Mouse (Mus musculus): ENCODE measurements around the gene Hsph1. TPM values are rescaled to one million over a fixed set of nuclear protein-coding genes. Genes with fewer than 3 reads are reported as not detected.

Gene Hsph1
- polyA plus RNA-seq, 1 experiment from 2014 or later = 7.3 TPM

DNA sequence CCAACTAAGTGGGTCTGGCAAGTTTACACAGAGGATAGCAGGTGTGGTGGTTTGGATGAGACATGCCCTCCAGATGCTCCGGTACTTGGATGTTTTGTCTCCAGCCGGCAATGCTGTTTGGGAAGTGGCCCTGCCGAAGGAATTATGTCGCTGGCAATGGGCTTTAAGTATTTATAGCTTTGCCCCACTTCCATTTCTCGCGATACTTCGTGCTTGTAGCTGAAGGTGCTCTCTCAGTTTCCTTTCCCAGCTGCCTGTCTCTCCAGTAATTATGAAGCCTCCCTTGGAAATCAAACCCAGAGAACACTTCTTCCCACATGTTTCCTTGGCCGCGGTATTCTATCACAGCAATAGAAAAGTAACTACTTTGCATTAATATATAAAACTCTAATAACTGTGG is 19.5 kb upstream of the Hsph1 start:
- no peak for DNase-seq (ENCODE audit: low spot score)
- no peaks in the 10 kb centered on the region for H3K4me1 ChIP-seq (ENCODE audit: insufficient read depth, low read depth, low read length)
- no peak overlapping the region for H3K4me3 ChIP-seq (ENCODE audit: low read depth, low read length)
- H3K4me2 ChIP-seq (replicated peaks; ENCODE audit: low read depth, low read length) = no peak overlapping the region
- no peaks in the 10 kb centered on the region for H3K36me3 ChIP-seq (ENCODE audit: insufficient read depth, low read length)
- WGBS = 87% methylated on average over 9 of the region's 9 CpGs
- TF ChIP-seq CTCF (IDR thresholded peaks at IDR 0.05) (no peak), EP300 (IDR thresholded peaks at IDR 0.05) (no peak)
- H3K9ac ChIP-seq (replicated peaks; ENCODE audit: low read depth) = no peak overlapping the region
- H3K9me3 ChIP-seq (ENCODE audit: low read length) = no peaks in the 10 kb centered on the region
- H3K27ac ChIP-seq (ENCODE audit: low read length) = no peak overlapping the region
- ATAC-seq = no peak
- H3K27me3 ChIP-seq (replicated peaks; ENCODE audit: insufficient read depth, low read length) = no peaks in the 10 kb centered on the region

DNA sequence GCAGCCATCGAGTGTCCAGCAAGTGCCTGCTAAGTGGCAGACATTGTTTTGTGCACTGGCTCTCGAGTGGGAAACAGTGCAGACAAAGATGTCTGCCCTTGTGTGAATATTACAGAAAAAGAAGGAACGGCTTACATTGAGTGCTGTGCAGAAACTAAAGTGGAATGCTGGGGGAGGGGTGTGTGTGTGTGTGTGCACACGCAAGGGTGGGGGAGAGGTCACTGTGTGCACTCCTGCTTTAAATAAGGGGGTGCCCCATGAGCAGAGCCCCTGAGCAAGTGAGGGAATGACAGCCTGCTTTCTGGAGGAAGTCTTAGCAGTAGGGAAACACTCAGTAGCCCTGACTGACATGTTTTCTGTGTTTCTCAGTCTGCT is 14.0 kb upstream of the Hsph1 start:
- H3K27me3 ChIP-seq (replicated peaks; ENCODE audit: insufficient read depth, low read length) = no peaks in the 10 kb centered on the region
- DNase-seq (ENCODE audit: low spot score) (no peak), ATAC-seq (no peak)
- no peak overlapping the region for H3K4me3 ChIP-seq (ENCODE audit: low read depth, low read length)
- 27% methylated on average over 4 of the region's 4 CpGs for WGBS
- H3K9ac ChIP-seq (replicated peaks; ENCODE audit: low read depth) = no peak overlapping the region
- H3K36me3 ChIP-seq (ENCODE audit: insufficient read depth, low read length) = no peaks in the 10 kb centered on the region
- H3K4me1 ChIP-seq (ENCODE audit: insufficient read depth, low read depth, low read length) = no peaks in the 10 kb centered on the region
- no peak overlapping the region for H3K4me2 ChIP-seq (replicated peaks; ENCODE audit: low read depth, low read length)
- TF ChIP-seq CTCF (IDR thresholded peaks at IDR 0.05) = no peak
- no peak for TF ChIP-seq EP300 (IDR thresholded peaks at IDR 0.05)
- no peaks in the 10 kb centered on the region for H3K9me3 ChIP-seq (ENCODE audit: low read length)
- H3K27ac ChIP-seq (ENCODE audit: low read length) = no peak overlapping the region

GRCm38 (mm10) chr5:149649499-149650178 is 13.5 kb upstream of the Hsph1 start:
- 62% methylated on average over 14 of the region's 14 CpGs for WGBS
- Histone ChIP-seq H3K4me3 (ENCODE audit: low read depth, low read length) (no peak overlapping the region), H3K27me3 (replicated peaks; ENCODE audit: insufficient read depth, low read length) (no peaks in the 10 kb centered on the region), H3K9ac (replicated peaks; ENCODE audit: low read depth) (no peak overlapping the region), H3K4me1 (ENCODE audit: insufficient read depth, low read depth, low read length) (no peaks in the 10 kb centered on the region), H3K27ac (ENCODE audit: low read length) (no peak overlapping the region), H3K36me3 (ENCODE audit: insufficient read depth, low read length) (no peaks in the 10 kb centered on the region), H3K9me3 (ENCODE audit: low read length) (no peaks in the 10 kb centered on the region), H3K4me2 (replicated peaks; ENCODE audit: low read depth, low read length) (no peak overlapping the region)
- TF ChIP-seq CTCF (IDR thresholded peaks at IDR 0.05) (no peak), EP300 (IDR thresholded peaks at IDR 0.05) (no peak)
- no peak for ATAC-seq
- DNase-seq (ENCODE audit: low spot score) = no peak

GRCm38 (mm10) chr5:149648895-149649406 is 12.8 kb upstream of the Hsph1 start:
- WGBS = 53% methylated on average over 6 of the region's 6 CpGs

DNA sequence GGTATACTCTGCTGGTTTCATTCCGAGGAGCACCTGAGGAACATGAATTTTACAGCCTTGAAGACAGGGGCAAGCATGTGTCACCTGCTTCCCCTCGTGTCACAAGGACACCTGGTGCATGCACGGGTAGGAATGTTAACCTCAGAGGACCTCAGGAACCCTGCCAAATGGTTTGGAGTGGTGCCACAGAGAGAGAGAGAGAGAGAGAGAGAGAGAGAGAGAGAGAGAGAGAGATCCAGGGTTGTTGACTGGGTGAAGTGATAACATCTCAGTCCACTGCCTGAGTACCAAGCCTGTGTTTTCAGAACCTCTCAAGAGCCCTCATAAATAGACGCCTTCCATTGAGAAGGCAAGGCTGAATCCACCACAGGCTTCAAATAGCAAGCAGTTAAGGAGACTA is 12.0 kb upstream of the Hsph1 start:
- H3K4me1 ChIP-seq (ENCODE audit: insufficient read depth, low read depth, low read length) = no peaks in the 10 kb centered on the region
- WGBS = 18% methylated on average over 4 of the region's 4 CpGs
- DNase-seq (ENCODE audit: low spot score) = peak; percentile 12
- TF ChIP-seq EP300 (IDR thresholded peaks at IDR 0.05) (no peak), CTCF (IDR thresholded peaks at IDR 0.05) (no peak)
- H3K4me2 ChIP-seq (replicated peaks; ENCODE audit: low read depth, low read length) = no peak overlapping the region
- H3K9me3 ChIP-seq (ENCODE audit: low read length) = no peaks in the 10 kb centered on the region
- H3K36me3 ChIP-seq (ENCODE audit: insufficient read depth, low read length) = no peaks in the 10 kb centered on the region
- no peak overlapping the region for H3K4me3 ChIP-seq (ENCODE audit: low read depth, low read length)
- no peak overlapping the region for H3K9ac ChIP-seq (replicated peaks; ENCODE audit: low read depth)
- peak; percentile 56 for ATAC-seq
- H3K27me3 ChIP-seq (replicated peaks; ENCODE audit: insufficient read depth, low read length) = no peaks in the 10 kb centered on the region
- no peak overlapping the region for H3K27ac ChIP-seq (ENCODE audit: low read length)

More at GRCm38 (mm10) chr5:149648895-149649406, 12.8 kb upstream of the Hsph1 start:
- DNase-seq (ENCODE audit: low spot score) = no peak
- no peaks in the 10 kb centered on the region for H3K36me3 ChIP-seq (ENCODE audit: insufficient read depth, low read length)
- H3K9me3 ChIP-seq (ENCODE audit: low read length) = no peaks in the 10 kb centered on the region
- no peaks in the 10 kb centered on the region for H3K27me3 ChIP-seq (replicated peaks; ENCODE audit: insufficient read depth, low read length)
- H3K27ac ChIP-seq (ENCODE audit: low read length) = no peak overlapping the region
- no peak overlapping the region for H3K9ac ChIP-seq (replicated peaks; ENCODE audit: low read depth)
- TF ChIP-seq EP300 (IDR thresholded peaks at IDR 0.05) = no peak
- TF ChIP-seq CTCF (IDR thresholded peaks at IDR 0.05) = no peak
- H3K4me1 ChIP-seq (ENCODE audit: insufficient read depth, low read depth, low read length) = no peaks in the 10 kb centered on the region
- ATAC-seq = peak; percentile 41
- no peak overlapping the region for H3K4me2 ChIP-seq (replicated peaks; ENCODE audit: low read depth, low read length)
- H3K4me3 ChIP-seq (ENCODE audit: low read depth, low read length) = no peak overlapping the region

- DNase-seq (ENCODE audit: low spot score) (no peak), ATAC-seq (no peak)
- Histone ChIP-seq H3K4me2 (replicated peaks; ENCODE audit: low read depth, low read length) (no peak overlapping the region), H3K4me1 (ENCODE audit: insufficient read depth, low read depth, low read length) (no peaks in the 10 kb centered on the region), H3K36me3 (ENCODE audit: insufficient read depth, low read length) (no peaks in the 10 kb centered on the region), H3K9me3 (ENCODE audit: low read length) (no peaks in the 10 kb centered on the region), H3K9ac (replicated peaks; ENCODE audit: low read depth) (no peak overlapping the region), H3K4me3 (ENCODE audit: low read depth, low read length) (no peak overlapping the region), H3K27me3 (replicated peaks; ENCODE audit: insufficient read depth, low read length) (no peaks in the 10 kb centered on the region), H3K27ac (ENCODE audit: low read length) (no peak overlapping the region)
- TF ChIP-seq EP300 (IDR thresholded peaks at IDR 0.05) (no peak), CTCF (IDR thresholded peaks at IDR 0.05) (no peak)
- WGBS = 50% methylated on average over 8 of the region's 8 CpGs
Measured at GRCm38 (mm10) chr5:149647367-149648115, 11.4 kb upstream of the Hsph1 start.
